Mouse (Mus musculus) T-helper 1 cell (primary cell): ENCODE results near the gene Hk3.

Experiments
- in situ Hi-C: fragments of 300-600 bp; cut with MboI, MseI; formaldehyde crosslinking; loops from one replicate; pipeline ENCODE4 v1.15.1; 2025; ENCODE audit warnings: high pct_unique_total_duplicates

Hk3 gene

GRCm38 (mm10) chr13:55002090-55002489 lies 19.1 kb downstream of the Hk3 start:
- in situ Hi-C loops, result no loop called here

- in situ Hi-C loops, result no loop called here
Observed at GRCm38 (mm10) chr13:55000433-55000832, 20.8 kb downstream of the Hk3 start.

GRCm38 (mm10) chr13:54997568-54997967 lies 23.6 kb downstream of the Hk3 start:
- in situ Hi-C loops, result loop anchor here (10.0 kb wide), 1 partner anchor 1617 kb away; no protein-coding TSS in a partner anchor

GRCm38 (mm10) chr13:54995161-54995560 lies 26.0 kb downstream of the Hk3 start:
- in situ Hi-C loops, result loop anchor here (10.0 kb wide), 1 partner anchor 1620 kb away; no protein-coding TSS in a partner anchor

- in situ Hi-C loops, result loop anchor here (10.0 kb wide), 1 partner anchor 1620 kb away; no protein-coding TSS in a partner anchor
Observed at GRCm38 (mm10) chr13:54994576-54994975, 26.6 kb downstream of the Hk3 start.

- in situ Hi-C loops, result loop anchor here (10.0 kb wide), 1 partner anchor 1623 kb away; no protein-coding TSS in a partner anchor
Observed at GRCm38 (mm10) chr13:54992215-54992614, 29.0 kb downstream of the Hk3 start.

GRCm38 (mm10) chr13:54988181-54988760 lies 32.9 kb downstream of the Hk3 start:
- in situ Hi-C loops, result no loop called here

GRCm38 (mm10) chr13:54987405-54987804 lies 33.8 kb downstream of the Hk3 start:
- in situ Hi-C loops, result no loop called here

- in situ Hi-C loops, result no loop called here
Observed at GRCm38 (mm10) chr13:54983614-54984013, 37.6 kb downstream of the Hk3 start.

- in situ Hi-C loops, result no loop called here
Observed at GRCm38 (mm10) chr13:54983001-54983400, 38.2 kb downstream of the Hk3 start.

- in situ Hi-C loops, result no loop called here
Observed at GRCm38 (mm10) chr13:54980957-54981356, 40.2 kb downstream of the Hk3 start.

GRCm38 (mm10) chr13:54978804-54979203 lies 42.4 kb downstream of the Hk3 start:
- in situ Hi-C loops, result no loop called here

- in situ Hi-C loops, result no loop called here
Observed at GRCm38 (mm10) chr13:54975546-54975945, 45.6 kb downstream of the Hk3 start.

GRCm38 (mm10) chr13:54970521-54971247 lies 50.5 kb downstream of the Hk3 start:
- in situ Hi-C loops, result no loop called here

GRCm38 (mm10) chr13:54969513-54969912 lies 51.7 kb downstream of the Hk3 start:
- in situ Hi-C loops, result no loop called here

GRCm38 (mm10) chr13:54968636-54969035 lies 52.5 kb downstream of the Hk3 start:
- in situ Hi-C loops, result no loop called here

GRCm38 (mm10) chr13:54967501-54967900 lies 53.7 kb downstream of the Hk3 start:
- in situ Hi-C loops, result no loop called here

- in situ Hi-C loops, result no loop called here
Observed at GRCm38 (mm10) chr13:54965256-54965655, 55.9 kb downstream of the Hk3 start.

GRCm38 (mm10) chr13:54960491-54960890 lies 60.7 kb downstream of the Hk3 start:
- in situ Hi-C loops, result no loop called here

GRCm38 (mm10) chr13:54959842-54960241 lies 61.3 kb downstream of the Hk3 start:
- in situ Hi-C loops, result no loop called here

- in situ Hi-C loops, result no loop called here
Observed at GRCm38 (mm10) chr13:54959059-54959701, 62.0 kb downstream of the Hk3 start.

- in situ Hi-C loops, result no loop called here
Observed at GRCm38 (mm10) chr13:54957281-54957680, 63.9 kb downstream of the Hk3 start.
